Mouse (Mus musculus) forebrain, embryonic 10.5 days (tissue): ENCODE results near the gene Atxn2l. TPM values are rescaled to one million over a fixed set of nuclear protein-coding genes. Genes with fewer than 3 reads are reported as not detected.

Source experiments
- polyA plus RNA-seq: library from polyadenylated mRNA; unstranded; fragments of >200 nt; fragmentation: Nextera tagmentation; extraction: Ambion mirVana; gene quantifications from 2 replicates; pipeline ENCODE4 v1.2.1, GENCODE M21; 2016

Atxn2l gene
- polyA plus RNA-seq, 1 experiment from 2014 or later: 55.3 TPM

Other genes with a start within 250 kb of the Atxn2l start
- 79.1 and 83.0 TPM in 2 replicates for gene Sbk1, start 230.8 kb downstream of the Atxn2l start, polyA plus RNA-seq
- gene Lat, start 133.9 kb downstream of the Atxn2l start, polyA plus RNA-seq: 2.0 and 2.4 TPM in 2 replicates
- gene Spns1, start 126.0 kb downstream of the Atxn2l start, polyA plus RNA-seq: 64.7 and 68.6 TPM in 2 replicates
- 2.6 and 2.8 TPM in 2 replicates for gene Nfatc2ip, start 106.7 kb downstream of the Atxn2l start, polyA plus RNA-seq
- 0.07 and 0.14 TPM in 2 replicates for gene Cd19, start 88.5 kb downstream of the Atxn2l start, polyA plus RNA-seq
- gene Rabep2, start 74.7 kb downstream of the Atxn2l start, polyA plus RNA-seq: 24.8 and 25.5 TPM in 2 replicates
- gene Atp2a1, start 40.3 kb downstream of the Atxn2l start, polyA plus RNA-seq: 0.33 TPM in 2 replicates
- 49.2 and 50.8 TPM in 2 replicates for gene Sh2b1, start 28.0 kb downstream of the Atxn2l start, polyA plus RNA-seq
- 180 and 183 TPM in 2 replicates for gene Tufm, start 16.1 kb downstream of the Atxn2l start, polyA plus RNA-seq
- 230 and 233 TPM in 2 replicates for gene Eif3c, start 63.0 kb upstream of the Atxn2l start, polyA plus RNA-seq
- 0.67 and 0.79 TPM in 2 replicates for gene Apobr, start 81.5 kb upstream of the Atxn2l start, polyA plus RNA-seq
- 20.7 and 25.8 TPM in 2 replicates for gene Cln3, start 82.4 kb upstream of the Atxn2l start, polyA plus RNA-seq
- not detected in 2 replicates for gene Il27, start 91.5 kb upstream of the Atxn2l start, polyA plus RNA-seq
- 1.3 and 2.0 TPM in 2 replicates for gene Nupr1, start 127.4 kb upstream of the Atxn2l start, polyA plus RNA-seq
- gene Sgf29, start 145.9 kb upstream of the Atxn2l start, polyA plus RNA-seq: 61.1 and 64.5 TPM in 2 replicates
- 0.16 and 0.40 TPM in 2 replicates for gene Sult1a1, start 173.0 kb upstream of the Atxn2l start, polyA plus RNA-seq
- gene Bola2, start 192.0 kb upstream of the Atxn2l start, polyA plus RNA-seq: 213 and 216 TPM in 2 replicates
- gene Slx1b, start 192.3 kb upstream of the Atxn2l start, polyA plus RNA-seq: 13.5 and 14.0 TPM in 2 replicates
- gene Coro1a, start 204.3 kb upstream of the Atxn2l start, polyA plus RNA-seq: 33.6 and 40.3 TPM in 2 replicates